Mouse (Mus musculus) ES-CJ7 (cell line): ENCODE data around the gene Dcaf10.
"Not testable (repeated sequence)": the region's sequence is repeated elsewhere in the genome, so short reads cannot be mapped to it uniquely, and the experiment has no call there.

Experiments
- DNase-seq: peaks from one replicate; pipeline ENCODE4 v3.0.0; 2011; ENCODE audit warnings: low read depth, low spot score

Dcaf10 gene

GRCm38 (mm10) chr4:45393658-45394057, 51.8 kb downstream of the Dcaf10 start:
- DNase-seq, result no peak

GRCm38 (mm10) chr4:45396211-45396610, 54.3 kb downstream of the Dcaf10 start:
- not testable (repeated sequence) for DNase-seq

GRCm38 (mm10) chr4:45398315-45398714, 56.4 kb downstream of the Dcaf10 start:
- DNase-seq, result not testable (repeated sequence)

GRCm38 (mm10) chr4:45399421-45400210, 57.7 kb downstream of the Dcaf10 start:
- DNase-seq, result no peak

DNA sequence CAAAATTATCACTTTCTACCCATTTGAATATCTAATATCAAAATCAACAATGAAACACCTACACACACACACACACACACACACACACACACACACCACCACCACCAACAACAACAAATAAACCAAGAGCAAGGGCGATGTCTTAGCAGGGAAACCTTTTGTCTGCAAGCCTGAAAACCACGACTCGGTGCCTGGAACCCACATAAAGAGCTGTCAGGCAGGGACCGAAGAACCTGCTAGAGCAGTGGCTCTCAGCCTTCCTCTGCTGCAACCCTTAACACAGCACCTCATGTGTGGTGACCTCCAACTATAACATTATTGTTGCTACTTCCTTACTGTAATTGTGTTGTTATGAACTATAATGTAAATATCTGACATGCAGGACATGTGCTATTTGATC, 60.4 kb downstream of the Dcaf10 start:
- no peak for DNase-seq

- no peak for DNase-seq
Measured at GRCm38 (mm10) chr4:45402878-45403498, 61.1 kb downstream of the Dcaf10 start.

DNA sequence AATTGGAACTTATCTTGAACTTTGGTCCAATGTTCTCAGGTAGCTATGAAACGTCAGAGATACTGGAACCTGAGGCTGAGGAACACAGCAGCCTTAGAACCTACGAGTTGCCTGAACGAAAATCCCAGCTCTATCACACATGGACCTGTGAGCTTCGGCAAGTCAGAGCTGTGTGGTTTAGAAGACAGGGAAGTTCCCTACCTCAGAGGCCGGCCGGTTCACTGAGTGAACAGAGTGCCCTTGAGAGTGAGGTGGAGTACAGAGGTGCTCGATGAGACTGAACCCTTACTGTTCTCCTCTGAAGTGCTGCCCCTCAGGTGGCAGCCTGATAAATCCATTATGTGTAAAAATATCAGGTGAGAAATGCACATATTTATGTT, 61.6 kb downstream of the Dcaf10 start:
- DNase-seq, result no peak

GRCm38 (mm10) chr4:45404086-45404485, 62.2 kb downstream of the Dcaf10 start:
- no peak for DNase-seq

- no peak for DNase-seq
Measured at GRCm38 (mm10) chr4:45405315-45405714, 63.4 kb downstream of the Dcaf10 start.

DNA sequence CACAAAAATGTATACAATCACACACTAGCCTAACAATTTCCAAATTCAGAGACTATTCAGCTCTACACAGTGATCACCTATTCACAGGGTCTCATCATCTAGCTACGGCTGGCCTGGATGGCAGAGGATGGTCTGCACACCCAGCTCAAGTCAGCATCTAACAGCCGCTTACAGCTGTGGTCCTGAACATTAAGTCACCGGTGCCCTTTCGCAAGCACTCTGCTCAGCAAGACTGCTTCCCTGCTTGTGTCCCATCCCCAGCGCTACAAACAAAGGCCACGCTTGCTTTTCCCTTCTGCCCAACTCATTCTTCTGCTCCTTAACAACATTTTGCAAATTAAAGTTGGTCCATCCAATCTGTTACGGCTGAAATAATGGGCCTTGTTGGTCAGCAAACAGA, 64.5 kb downstream of the Dcaf10 start:
- DNase-seq, result no peak

- no peak for DNase-seq
Measured at GRCm38 (mm10) chr4:45407001-45407702, 65.3 kb downstream of the Dcaf10 start.

- peak; percentile 61 for DNase-seq
Measured at GRCm38 (mm10) chr4:45407703-45408334, 65.9 kb downstream of the Dcaf10 start.

DNA sequence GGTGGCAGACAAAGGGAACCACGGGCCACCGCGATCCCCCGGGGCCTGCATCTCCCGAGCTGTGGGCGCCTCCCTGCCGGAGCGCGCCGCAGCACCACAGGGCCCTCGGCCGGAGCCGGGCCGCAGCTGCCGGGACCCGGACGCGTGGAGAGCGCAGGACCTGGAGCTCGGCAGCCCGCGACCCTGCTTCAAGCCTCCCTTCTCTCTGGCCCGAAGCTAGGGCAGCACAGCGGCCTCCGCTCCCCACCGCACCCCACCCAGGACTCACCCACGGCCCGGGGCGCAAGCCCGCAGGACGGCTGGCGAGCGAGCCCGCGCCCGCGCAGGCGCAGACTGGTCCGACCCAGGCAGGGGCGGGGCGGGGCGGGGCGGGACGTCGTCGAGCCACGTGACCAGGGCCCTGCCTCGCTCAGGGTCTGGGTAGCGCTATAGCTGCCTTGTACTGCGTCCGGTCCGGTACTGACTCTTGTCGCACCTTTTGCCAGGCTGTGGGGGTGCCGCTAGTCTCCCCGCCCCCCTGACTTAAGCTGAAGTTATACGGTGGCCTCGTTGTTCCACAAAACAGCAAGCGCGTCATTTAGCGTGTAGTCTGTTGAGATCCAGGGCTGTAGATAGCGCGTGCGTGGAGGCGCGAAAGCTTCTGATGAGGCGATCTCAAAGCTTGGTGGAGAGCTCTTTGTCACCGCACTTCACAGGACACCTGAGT, 66.7 kb downstream of the Dcaf10 start, which contains the start of gene Slc25a51:
TSS of gene Slc25a51 (minus strand) at position 340 of the 706 bp plus-strand sequence.
- DNase-seq, result peak; percentile 95

DNA sequence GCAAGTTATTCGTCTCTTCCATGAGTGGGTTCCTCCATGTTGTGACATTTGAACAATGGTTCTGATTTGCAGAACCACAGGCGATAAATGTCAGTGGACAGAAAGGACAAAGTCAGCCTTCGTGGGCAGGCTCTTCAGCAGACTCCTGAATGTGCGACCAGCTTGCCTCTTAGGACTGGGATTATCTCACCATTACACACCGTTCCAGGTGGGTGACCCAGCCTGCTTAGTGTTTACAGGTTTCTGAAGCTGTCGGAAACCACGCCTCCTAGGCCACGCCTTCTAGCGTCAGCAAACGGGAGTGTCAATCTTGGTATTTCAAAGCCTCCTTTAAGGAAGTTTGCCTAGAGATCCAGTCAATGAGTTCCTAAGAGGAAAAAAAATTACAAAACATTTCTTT, 67.4 kb downstream of the Dcaf10 start:
- peak; percentile 88 for DNase-seq

- no peak for DNase-seq
Measured at GRCm38 (mm10) chr4:45411181-45411790, 69.4 kb downstream of the Dcaf10 start.

GRCm38 (mm10) chr4:45412433-45413192, 70.7 kb downstream of the Dcaf10 start:
- no peak for DNase-seq

DNA sequence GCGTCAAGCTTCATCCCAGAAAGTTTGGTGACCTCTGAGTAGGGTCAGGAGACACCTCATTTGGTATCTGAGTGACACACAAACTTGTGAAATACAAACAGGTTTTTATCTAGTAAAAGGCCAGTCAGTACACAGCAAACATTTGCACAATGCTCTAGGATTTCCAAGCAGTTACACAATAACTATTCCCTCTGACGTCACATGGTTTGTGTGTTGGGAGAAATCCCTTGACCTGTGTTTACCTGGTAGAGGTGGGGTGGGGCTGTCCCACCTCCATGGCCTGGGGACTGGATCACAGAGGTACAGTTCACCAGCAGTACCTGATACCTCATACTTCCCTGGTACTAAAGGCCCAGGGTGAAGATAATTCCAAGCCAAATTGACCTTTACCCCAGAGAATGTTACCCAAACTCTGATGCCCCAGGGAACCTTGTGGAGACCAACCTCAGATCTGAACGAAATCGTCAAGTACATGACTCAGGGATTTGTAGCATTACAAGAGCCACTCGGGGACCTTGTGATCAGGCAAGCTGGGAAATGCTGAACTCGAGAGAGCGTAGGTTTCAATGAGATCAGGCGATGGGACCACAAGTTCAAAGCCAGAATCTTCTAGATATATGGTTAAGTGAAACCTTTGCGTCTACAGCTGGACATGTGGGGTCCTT, 71.9 kb downstream of the Dcaf10 start:
- DNase-seq, result no peak

- DNase-seq, result no peak
Measured at GRCm38 (mm10) chr4:45416314-45416713, 74.4 kb downstream of the Dcaf10 start.

- DNase-seq, result peak; percentile 64
Measured at GRCm38 (mm10) chr4:45418229-45418950, 76.5 kb downstream of the Dcaf10 start.
